Mouse (Mus musculus) kidney, adult 18-20 months (tissue): Measurements from ENCODE around the gene Gm14435.
"Not testable (repeated sequence)": the region's sequence is repeated elsewhere in the genome, so short reads cannot be mapped to it uniquely, and the experiment has no call there.

Experiments used
- DNase-seq: peaks from one replicate; pipeline ENCODE4 v3.0.0; 2021

Gm14435 gene

DNA sequence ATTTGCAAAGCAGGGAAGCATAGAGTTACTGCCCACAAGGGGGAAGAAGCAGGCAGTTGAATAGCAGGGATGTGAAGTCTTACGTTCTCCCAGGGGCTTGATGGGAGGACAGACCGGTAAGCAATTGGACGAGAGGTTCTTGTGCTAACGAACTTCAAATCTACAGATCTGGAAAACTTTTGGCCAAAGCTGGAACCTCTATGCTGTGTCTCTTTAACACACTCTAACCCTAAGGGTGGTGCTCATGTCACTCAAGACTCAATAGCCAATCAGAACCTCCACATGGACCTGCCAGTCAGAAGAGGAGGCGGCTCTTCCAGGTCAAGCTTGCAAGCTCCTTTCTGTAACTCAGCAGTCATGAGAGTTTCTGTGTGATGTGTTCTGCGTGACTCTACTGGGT lies at the start of gene Gm14435:
Gene Gm14435 (plus strand): TSS at position 301 of the 400 bp plus-strand sequence.
- not testable (repeated sequence) for DNase-seq
